Mouse (Mus musculus): ENCODE measurements at regions not wholly inside any gene's neighbourhood (a gene's known extent, or its start where the extent isn't known, plus 50 kb on each side); places are given as distances from the start of the nearest gene placed in this dataset.

DNA sequence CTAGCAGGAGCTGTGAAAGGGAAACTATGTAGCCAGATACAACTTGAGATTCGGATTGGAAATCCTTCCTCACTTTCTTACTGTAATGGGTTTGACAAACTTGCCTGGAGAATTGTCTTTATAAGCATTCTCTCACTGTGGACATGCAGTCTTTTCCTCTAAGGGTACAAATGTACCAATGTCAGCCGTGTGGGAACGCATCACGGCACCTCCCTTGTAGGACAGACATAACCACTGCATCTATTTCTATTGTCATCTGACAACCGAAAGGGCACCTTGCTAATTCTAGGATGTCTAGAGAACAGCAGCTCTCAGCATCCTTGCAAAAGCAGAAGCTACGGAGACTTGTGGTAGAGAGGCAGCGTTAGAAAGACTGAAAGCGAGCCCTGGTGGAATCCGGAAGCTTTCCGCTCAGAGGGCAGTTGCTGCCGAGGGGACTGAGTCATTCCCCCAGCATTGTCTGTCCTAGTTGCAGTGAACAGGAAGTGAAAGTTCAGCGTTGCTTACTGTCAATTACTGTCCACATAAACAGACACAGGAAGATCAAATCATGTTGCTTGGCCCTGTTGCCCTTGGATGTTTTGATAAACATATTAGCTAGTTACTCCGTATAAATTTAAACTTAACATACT lies 83.5 kb upstream of the Hgf start:
- ATAC-seq (ENCODE audit: low FRiP score, low TSS enrichment), result peak; percentile 91; the same call in 1 of the 2 replicates
- H3K27me3 ChIP-seq (ENCODE audit: insufficient read depth, low read length), result no peaks in the 10 kb centered on the region
- peaks cover 8% of the 10 kb centered on the region for H3K4me1 ChIP-seq (ENCODE audit: insufficient read depth, low read length)
- WGBS, result 32% methylated on average over 13 of the region's 13 CpGs
- H3K36me3 ChIP-seq (ENCODE audit: insufficient read depth, low read length), result no peaks in the 10 kb centered on the region
- H3K4me2 ChIP-seq (replicated peaks; ENCODE audit: low read depth, low read length), result peak overlapping the region; percentile 28
- H3K4me3 ChIP-seq (ENCODE audit: low read length), result peak overlapping the region; percentile 12; the same call in 1 of the 2 replicates
- H3K27ac ChIP-seq (ENCODE audit: low read length), result peak overlapping the region; percentile 82
- no peak overlapping the region for H3K9ac ChIP-seq (replicated peaks; ENCODE audit: low read length)
- H3K9me3 ChIP-seq (ENCODE audit: low read length), result no peaks in the 10 kb centered on the region

DNA sequence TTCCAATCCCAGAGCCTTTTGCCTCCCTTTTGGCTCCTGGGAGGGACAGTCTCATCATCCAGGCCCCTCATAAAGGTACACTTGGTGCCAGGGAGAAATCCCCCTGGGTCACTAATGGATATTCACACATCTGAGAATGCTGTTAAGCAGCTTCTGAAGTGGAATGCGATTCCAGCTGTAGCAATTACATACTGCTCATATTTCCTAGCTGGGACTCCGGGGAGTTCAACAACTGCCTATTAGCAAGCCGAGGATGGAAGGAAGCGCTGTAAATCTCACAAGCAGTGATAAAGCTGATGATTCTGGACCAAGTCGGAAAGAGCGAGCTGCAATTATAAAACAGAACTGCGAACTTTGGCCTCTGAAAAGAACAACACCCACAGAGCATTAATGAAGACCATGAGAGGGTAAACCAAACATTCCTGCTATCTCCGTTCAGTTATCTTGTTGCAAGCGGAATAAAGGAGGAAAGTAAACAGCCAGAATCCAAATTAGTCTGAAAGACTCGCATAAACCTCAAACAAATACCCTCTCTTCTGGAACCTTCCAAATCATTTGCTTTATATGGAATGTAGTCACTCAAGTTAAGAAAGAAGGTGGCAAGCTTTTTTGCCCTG lies 82.8 kb upstream of the Hgf start:
- H3K27ac ChIP-seq (ENCODE audit: low read length), result peak overlapping the region; percentile 82
- peak; percentile 82 for ATAC-seq (ENCODE audit: low FRiP score, low TSS enrichment)
- H3K36me3 ChIP-seq (ENCODE audit: insufficient read depth, low read length), result no peaks in the 10 kb centered on the region
- peak overlapping the region; percentile 1; the same call in 1 of the 2 replicates for H3K4me3 ChIP-seq (ENCODE audit: low read length)
- peak overlapping the region; percentile 28 for H3K4me2 ChIP-seq (replicated peaks; ENCODE audit: low read depth, low read length)
- no peaks in the 10 kb centered on the region for H3K27me3 ChIP-seq (ENCODE audit: insufficient read depth, low read length)
- no peaks in the 10 kb centered on the region for H3K9me3 ChIP-seq (ENCODE audit: low read length)
- H3K4me1 ChIP-seq (ENCODE audit: insufficient read depth, low read length), result peaks cover 8% of the 10 kb centered on the region
- WGBS, result 8% methylated on average over 10 of the region's 10 CpGs
- H3K9ac ChIP-seq (replicated peaks; ENCODE audit: low read length), result no peak overlapping the region

DNA sequence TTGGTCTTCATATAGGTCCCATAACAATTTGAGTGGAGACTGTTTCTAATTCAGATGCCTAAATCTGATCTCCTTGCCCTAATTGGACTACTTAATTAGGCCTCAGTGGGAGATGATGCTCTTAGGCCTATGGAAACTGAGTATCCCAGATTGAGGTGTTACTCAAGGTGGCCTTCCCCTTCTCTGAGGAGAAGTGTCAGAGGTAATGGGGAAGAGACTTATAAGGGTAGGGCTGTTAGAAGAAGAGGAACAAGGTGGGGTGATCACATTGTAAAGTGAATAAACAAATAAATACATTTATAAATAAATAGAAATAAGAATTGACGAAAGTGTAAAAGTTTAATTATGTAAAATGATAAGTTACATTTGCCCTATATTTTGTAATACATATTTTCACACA lies 65.3 kb upstream of the Hgf start:
- H3K4me1 ChIP-seq (ENCODE audit: insufficient read depth, low read length), result no peaks in the 10 kb centered on the region
- no peak overlapping the region for H3K27ac ChIP-seq (ENCODE audit: low read length)
- H3K27me3 ChIP-seq (ENCODE audit: insufficient read depth, low read length), result no peaks in the 10 kb centered on the region
- no peak for ATAC-seq (ENCODE audit: low FRiP score, low TSS enrichment)
- no peaks in the 10 kb centered on the region for H3K36me3 ChIP-seq (ENCODE audit: insufficient read depth, low read length)
- no peak overlapping the region for H3K4me2 ChIP-seq (replicated peaks; ENCODE audit: low read depth, low read length)
- WGBS, result 85% methylated on average over 1 of the region's 1 CpGs
- H3K4me3 ChIP-seq (ENCODE audit: low read length), result no peak overlapping the region
- H3K9me3 ChIP-seq (ENCODE audit: low read length), result no peaks in the 10 kb centered on the region
- no peak overlapping the region for H3K9ac ChIP-seq (replicated peaks; ENCODE audit: low read length)

DNA sequence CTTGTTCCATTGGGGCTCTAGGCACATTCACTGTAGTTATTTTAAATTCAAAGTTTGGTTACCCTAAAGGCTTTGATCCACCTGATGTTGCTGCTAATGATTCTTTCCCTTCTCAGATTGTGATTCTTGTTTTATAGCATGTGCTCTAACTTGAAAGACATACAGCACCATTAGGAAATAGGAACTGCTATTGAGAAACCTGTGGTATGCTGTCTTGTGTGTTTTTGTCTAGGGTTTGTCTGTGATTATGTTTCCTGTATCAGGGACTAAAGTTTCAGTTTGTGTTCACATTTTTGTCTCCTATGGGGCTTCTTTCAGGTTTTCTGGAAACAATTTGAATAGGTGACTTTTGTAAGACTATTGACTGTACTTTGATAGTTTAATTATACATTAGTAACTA lies 63.5 kb upstream of the Hgf start:
- Histone ChIP-seq H3K4me3 (ENCODE audit: low read length) (no peak overlapping the region), H3K27ac (ENCODE audit: low read length) (no peak overlapping the region), H3K4me2 (replicated peaks; ENCODE audit: low read depth, low read length) (no peak overlapping the region), H3K4me1 (ENCODE audit: insufficient read depth, low read length) (no peaks in the 10 kb centered on the region), H3K9me3 (ENCODE audit: low read length) (no peaks in the 10 kb centered on the region), H3K9ac (replicated peaks; ENCODE audit: low read length) (no peak overlapping the region), H3K27me3 (ENCODE audit: insufficient read depth, low read length) (no peaks in the 10 kb centered on the region), H3K36me3 (ENCODE audit: insufficient read depth, low read length) (no peaks in the 10 kb centered on the region)
- ATAC-seq (ENCODE audit: low FRiP score, low TSS enrichment), result no peak

DNA sequence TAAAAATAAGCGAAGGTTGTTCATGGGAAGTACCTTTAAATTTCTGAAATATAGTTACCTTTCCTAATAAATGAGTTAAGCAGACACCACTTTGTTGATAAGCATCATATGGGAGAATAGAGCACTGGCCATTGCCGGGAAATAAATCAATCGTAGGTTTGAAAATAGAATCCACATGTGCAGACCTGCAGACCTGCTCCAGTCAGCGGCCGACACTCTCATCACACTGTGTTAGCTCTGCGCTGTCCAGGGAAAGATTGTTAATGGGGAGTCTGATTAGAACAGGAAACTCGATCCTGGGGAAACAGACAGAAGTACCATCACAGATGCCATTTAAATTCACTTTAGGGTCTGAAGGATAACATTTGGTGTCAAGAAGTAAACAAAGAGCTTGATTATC lies 53.4 kb upstream of the Hgf start:
- H3K27me3 ChIP-seq (ENCODE audit: insufficient read depth, low read length), result no peaks in the 10 kb centered on the region
- 31% methylated on average over 7 of the region's 7 CpGs for WGBS
- no peak overlapping the region for H3K4me3 ChIP-seq (ENCODE audit: low read length)
- ATAC-seq (ENCODE audit: low FRiP score, low TSS enrichment), result no peak
- H3K4me1 ChIP-seq (ENCODE audit: insufficient read depth, low read length), result no peaks in the 10 kb centered on the region
- H3K36me3 ChIP-seq (ENCODE audit: insufficient read depth, low read length), result no peaks in the 10 kb centered on the region
- H3K27ac ChIP-seq (ENCODE audit: low read length), result no peak overlapping the region
- no peak overlapping the region for H3K4me2 ChIP-seq (replicated peaks; ENCODE audit: low read depth, low read length)
- H3K9me3 ChIP-seq (ENCODE audit: low read length), result no peaks in the 10 kb centered on the region
- H3K9ac ChIP-seq (replicated peaks; ENCODE audit: low read length), result no peak overlapping the region
